24 mouse cellular contexts compared by ENCODE assay signal in the genomic region with DNA sequence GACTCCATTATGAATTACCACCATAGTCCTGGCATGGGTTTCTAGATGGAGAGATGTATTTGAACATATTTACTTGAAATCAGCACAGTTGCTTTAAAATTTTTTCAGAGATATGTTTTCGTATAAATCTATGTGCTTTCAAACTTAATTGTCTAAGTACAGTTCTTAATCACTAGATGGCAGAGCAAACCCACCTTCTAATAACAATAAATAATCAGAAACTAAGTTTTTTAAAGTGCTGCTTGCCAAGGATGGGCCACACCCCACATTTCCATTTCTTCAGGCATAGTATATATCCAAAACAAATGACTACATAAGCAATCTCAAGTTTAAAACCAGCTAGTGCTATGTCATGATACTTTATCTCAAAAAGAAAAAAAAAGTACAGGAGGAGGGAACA. TPM values are rescaled to one million over a fixed set of nuclear protein-coding genes. Genes with fewer than 3 reads are reported as not detected.
DNase-seq lines count a peak whose midpoint lies in the region; ATAC-seq and TF ChIP-seq lines count a peak whose summit lies in the region.
"Had no signal": no experiment of that assay in that cellular context is flagged by ENCODE, and none has a peak within 500 bp of the region (broad histone marks: within the 10 kb centered on the region; RNA-seq: fewer than 3 reads in every experiment).

No protein-coding gene starts in this region.

- no peaks in the 10 kb centered on the region for H3K36me3 ChIP-seq in lung, postnatal 0 days (ENCODE audit: insufficient read depth, low read length)
- H3K36me3 ChIP-seq: forebrain, embryonic 10.5 days; forebrain, embryonic 15.5 days; heart, embryonic 10.5 days; hindbrain, embryonic 13.5 days had no signal

- H3K27ac ChIP-seq in gastrocnemius, adult 2 months = 0 out of 2 replicates have a peak overlapping the region, but pooled peaks have one; percentile 20
- no peak overlapping the region for H3K27ac ChIP-seq in layer of hippocampus, adult 2 months
- no peak overlapping the region for H3K27ac ChIP-seq in lung, postnatal 0 days (ENCODE audit: low read length)
- H3K27ac ChIP-seq: embryonic facial prominence, embryonic 13.5 days; forebrain, embryonic 10.5 days; forebrain, embryonic 15.5 days; heart, embryonic 10.5 days; hindbrain, embryonic 13.5 days; hindbrain, postnatal 0 days had no signal

- intact Hi-C loops in gastrocnemius, adult 2 months (cut with DNase I) = no loop called here

- H3K9me3 ChIP-seq in lung, postnatal 0 days (ENCODE audit: low read length) = no peaks in the 10 kb centered on the region
- H3K9me3 ChIP-seq: embryonic facial prominence, embryonic 13.5 days; forebrain, embryonic 10.5 days; forebrain, embryonic 15.5 days; heart, embryonic 10.5 days; hindbrain, embryonic 13.5 days had no signal

- DNase-seq in gastrocnemius, adult 2 months = no peak
- no peak for DNase-seq in gastrocnemius, postnatal 4 days (ENCODE audit: low spot score in 2 of 2)
- DNase-seq in layer of hippocampus, adult 2 months (ENCODE audit: low spot score in 2 of 2) = no peak
- DNase-seq in layer of hippocampus, adult 9-10 months (ENCODE audit: low spot score) = no peak
- DNase-seq in lung, postnatal 0 days (ENCODE audit: low spot score) = peak; percentile 22
- DNase-seq in lung, postnatal 25 days (ENCODE audit: low spot score) = no peak
- peak; percentile 42 for DNase-seq in adipocyte (ENCODE audit: low spot score)
- DNase-seq: adrenal gland, adult 2 months; adrenal gland, postnatal 25 days; cerebellum, adult 18-20 months; cerebellum, adult 9-11 months; cerebellum, postnatal 36 days; gastrocnemius, postnatal 10 days; heart, postnatal 14 days had no signal

- TF ChIP-seq EP300 in lung, postnatal 0 days (IDR thresholded peaks at IDR 0.05) = no peak

- ATAC-seq in lung, postnatal 0 days = no peak
- no peak for ATAC-seq in erythroid progenitor cell, adult 5-6 weeks (replicated peaks; ENCODE audit: low FRiP score, poor library complexity, severe bottlenecking)
- ATAC-seq: activated CD4-positive, CD25-positive, alpha-beta regulatory T cell, adult 4 months; forebrain, embryonic 15.5 days; hindbrain, postnatal 0 days; Patski had no signal

- peak; percentile 36 for TF ChIP-seq CTCF in gastrocnemius, adult 2 months (IDR thresholded peaks at IDR 0.05)
- peak; percentile 65 for TF ChIP-seq CTCF in layer of hippocampus, adult 2 months (conservative IDR thresholded peaks at IDR 0.05)
- 0 out of 2 replicates have a peak, but pooled peaks have one; percentile 12 for TF ChIP-seq CTCF in lung, postnatal 0 days (IDR thresholded peaks at IDR 0.05)

- H3K27me3 ChIP-seq in lung, postnatal 0 days (replicated peaks; ENCODE audit: insufficient read depth, low read length) = no peaks in the 10 kb centered on the region
- H3K27me3 ChIP-seq: embryonic facial prominence, embryonic 13.5 days; forebrain, embryonic 15.5 days; hindbrain, embryonic 13.5 days; Patski had no signal

- no peak overlapping the region for H3K4me2 ChIP-seq in lung, postnatal 0 days (replicated peaks; ENCODE audit: low read depth, low read length)
- H3K4me2 ChIP-seq: embryonic facial prominence, embryonic 13.5 days; forebrain, embryonic 15.5 days; hindbrain, embryonic 13.5 days had no signal

- H3K9ac ChIP-seq in lung, postnatal 0 days (replicated peaks; ENCODE audit: low read depth) = no peak overlapping the region
- H3K9ac ChIP-seq: embryonic facial prominence, embryonic 13.5 days; forebrain, embryonic 15.5 days; hindbrain, embryonic 13.5 days had no signal

- H3K4me3 ChIP-seq in gastrocnemius, adult 2 months = no peak overlapping the region
- no peak overlapping the region for H3K4me3 ChIP-seq in layer of hippocampus, adult 2 months
- H3K4me3 ChIP-seq in lung, postnatal 0 days (ENCODE audit: low read depth, low read length) = no peak overlapping the region
- H3K4me3 ChIP-seq: embryonic facial prominence, embryonic 13.5 days; forebrain, embryonic 10.5 days; forebrain, embryonic 15.5 days; heart, embryonic 10.5 days; hindbrain, embryonic 13.5 days had no signal

- H3K4me1 ChIP-seq in lung, postnatal 0 days (ENCODE audit: insufficient read depth, low read depth, low read length) = no peaks in the 10 kb centered on the region
- H3K4me1 ChIP-seq: embryonic facial prominence, embryonic 13.5 days; forebrain, embryonic 10.5 days; forebrain, embryonic 15.5 days; heart, embryonic 10.5 days; hindbrain, embryonic 13.5 days had no signal

- WGBS in lung, postnatal 0 days = 67% methylated on average over 1 of the region's 1 CpGs

RNA-seq across cellular contexts. Expression of gene Col5a2, which starts 54.2 kb away (rescaled TPM):
- 10 to 100 TPM; 14.0 to 20.6 TPM for total RNA-seq in gastrocnemius, adult 2 months (2021)
- total RNA-seq in gastrocnemius, postnatal 4 days (2021) = 100 to 1,000 TPM; 369 to 375 TPM
- total RNA-seq in layer of hippocampus, adult 2 months (2021) = 1 to 10 TPM; 7.4 to 8.4 TPM
- 51.8 and 57.6 TPM in 2 replicates for polyA plus RNA-seq in lung, postnatal 0 days (2015; fragmentation: Nextera tagmentation; extraction: Ambion mirVana)
- not detected in 2 replicates for total RNA-seq in erythroid progenitor cell, adult 5-6 weeks (2015; ENCODE audit: low replicate concordance)
- total RNA-seq in erythroid progenitor cell, adult 5-6 weeks (2017; ENCODE audit: low replicate concordance) = 0.13 TPM in 1 of 2 replicates, not detected in the other
- total RNA-seq: hematopoietic stem cell, adult 5-6 weeks had no signal

Comparison
In these comparisons a context has a peak if more than half of its experiments do, and no peak if none do; other contexts are left out.
1. DNase-seq: peak in lung, postnatal 0 days (single experiment) and adipocyte (single experiment); none in gastrocnemius, adult 2 months (single experiment), gastrocnemius, postnatal 4 days (0 of 2), layer of hippocampus, adult 2 months (0 of 2), layer of hippocampus, adult 9-10 months (single experiment) and lung, postnatal 25 days (single experiment).
2. RNA of gene Col5a2, which starts 54.2 kb away (total RNA-seq): 369 to 375 TPM in gastrocnemius, postnatal 4 days; 14.0 to 20.6 TPM in gastrocnemius, adult 2 months, 7.4 to 8.4 TPM in layer of hippocampus, adult 2 months and 0.13 TPM in erythroid progenitor cell, adult 5-6 weeks; every median in the first group is over 10 times any median in the second.
3. CTCF ChIP-seq: peak in every context shown above with its lines; median percentile 65 in layer of hippocampus, adult 2 months; 36 in gastrocnemius, adult 2 months; 12 in lung, postnatal 0 days.